ENCODE assay signal across 20 mouse cellular contexts in genomic region chr9:80209459-80209858, GRCm38 (mm10). TPM values are rescaled to one million over a fixed set of nuclear protein-coding genes. Genes with fewer than 3 reads are reported as not detected.
DNase-seq lines count a peak whose midpoint lies in the region; ATAC-seq and TF ChIP-seq lines count a peak whose summit lies in the region.
"Had no signal": no experiment of that assay in that cellular context is flagged by ENCODE, and none has a peak within 500 bp of the region (broad histone marks: within the 10 kb centered on the region; RNA-seq: fewer than 3 reads in every experiment).

No protein-coding gene starts in this region.

- TF ChIP-seq CTCF in liver, adult 2 months (IDR thresholded peaks at IDR 0.05; ENCODE audit: low read depth, low read length) = no peak
- TF ChIP-seq CTCF in E14TG2a.4 (conservative IDR thresholded peaks at IDR 0.05; ENCODE audit: low read length) = no peak
- no peak for TF ChIP-seq CTCF in cortical plate, adult 2 months (IDR thresholded peaks at IDR 0.05; ENCODE audit: extremely low read depth, insufficient read depth, low read length)

- peaks cover 32% of the 10 kb centered on the region for H3K79me2 ChIP-seq in liver, adult 2 months (ENCODE audit: control insufficient read depth, insufficient read depth, low read length)

- H3K27me3 ChIP-seq in hindbrain, embryonic 13.5 days = no peaks in the 10 kb centered on the region
- no peaks in the 10 kb centered on the region for H3K27me3 ChIP-seq in hindbrain, embryonic 12.5 days
- H3K27me3 ChIP-seq in liver, adult 2 months (ENCODE audit: control insufficient read depth, insufficient read depth, low read length) = no peaks in the 10 kb centered on the region
- H3K27me3 ChIP-seq in E14TG2a.4 (ENCODE audit: insufficient read depth, low read length) = no peaks in the 10 kb centered on the region
- H3K27me3 ChIP-seq: embryonic facial prominence, embryonic 12.5 days; liver, embryonic 12.5 days; midbrain, embryonic 12.5 days had no signal

- H3K27ac ChIP-seq in hindbrain, embryonic 13.5 days = no peak overlapping the region
- no peak overlapping the region for H3K27ac ChIP-seq in hindbrain, embryonic 12.5 days
- H3K27ac ChIP-seq in liver, adult 2 months (replicated peaks; ENCODE audit: insufficient read depth, low read depth, low read length) = peak overlapping the region; percentile 96
- 0 out of 2 replicates have a peak overlapping the region, but pooled peaks have one; percentile 25 for H3K27ac ChIP-seq in cortical plate, adult 2 months (ENCODE audit: insufficient read depth, low read length)
- H3K27ac ChIP-seq: embryonic facial prominence, embryonic 12.5 days; heart, adult 2 months; liver, embryonic 12.5 days; midbrain, embryonic 12.5 days had no signal

- ATAC-seq in hindbrain, embryonic 13.5 days (ENCODE audit: low FRiP score) = 0 out of 2 replicates have a peak, but pooled peaks have one; percentile 17
- ATAC-seq in hindbrain, embryonic 12.5 days (ENCODE audit: low FRiP score) = no peak
- ATAC-seq: forebrain, embryonic 14.5 days; liver, embryonic 12.5 days had no signal

- H3K9me3 ChIP-seq in hindbrain, embryonic 13.5 days = no peaks in the 10 kb centered on the region
- no peaks in the 10 kb centered on the region for H3K9me3 ChIP-seq in hindbrain, embryonic 12.5 days (replicated peaks)
- H3K9me3 ChIP-seq in E14TG2a.4 (ENCODE audit: low read length) = no peaks in the 10 kb centered on the region
- H3K9me3 ChIP-seq: embryonic facial prominence, embryonic 12.5 days; liver, embryonic 12.5 days; midbrain, embryonic 12.5 days had no signal

- peaks cover 8% of the 10 kb centered on the region for H3K4me1 ChIP-seq in hindbrain, embryonic 13.5 days (replicated peaks)
- H3K4me1 ChIP-seq in hindbrain, embryonic 12.5 days = 0 out of 2 replicates have a peak, but pooled peaks cover 3% of the 10 kb centered on the region
- H3K4me1 ChIP-seq in liver, adult 2 months (ENCODE audit: control insufficient read depth, insufficient read depth, low read length) = peaks cover 20% of the 10 kb centered on the region
- peaks cover 10% of the 10 kb centered on the region for H3K4me1 ChIP-seq in E14TG2a.4 (replicated peaks; ENCODE audit: low read depth, low read length)
- no peaks in the 10 kb centered on the region; the same call in 1 of the 2 replicates for H3K4me1 ChIP-seq in cortical plate, adult 2 months (ENCODE audit: control insufficient read depth, insufficient read depth, low read length)
- H3K4me1 ChIP-seq: liver, embryonic 12.5 days; midbrain, embryonic 12.5 days had no signal

- TF ChIP-seq POLR2A in liver, adult 2 months (IDR thresholded peaks at IDR 0.05; ENCODE audit: extremely low read depth, insufficient read depth, low read length) = no peak
- no peak for TF ChIP-seq POLR2A in cortical plate, adult 2 months (IDR thresholded peaks at IDR 0.05; ENCODE audit: extremely low read depth, insufficient read depth, low read length)

- 32% methylated on average over 10 of the region's 10 CpGs for WGBS in hindbrain, embryonic 13.5 days
- 46% methylated on average over 10 of the region's 10 CpGs for WGBS in hindbrain, embryonic 12.5 days
- 48% methylated on average over 10 of the region's 10 CpGs for WGBS in liver, adult 2 months

- no peak overlapping the region for H3K4me2 ChIP-seq in hindbrain, embryonic 13.5 days
- H3K4me2 ChIP-seq in hindbrain, embryonic 12.5 days (replicated peaks) = no peak overlapping the region
- H3K4me2 ChIP-seq: embryonic facial prominence, embryonic 12.5 days; liver, embryonic 12.5 days; lung, embryonic 14.5 days; midbrain, embryonic 12.5 days had no signal

- no peak overlapping the region for H3K9ac ChIP-seq in hindbrain, embryonic 13.5 days
- H3K9ac ChIP-seq in hindbrain, embryonic 12.5 days = no peak overlapping the region
- H3K9ac ChIP-seq in liver, adult 2 months (ENCODE audit: low read depth, low read length) = no peak overlapping the region; the same call in 1 of the 2 replicates
- H3K9ac ChIP-seq: embryonic facial prominence, embryonic 12.5 days; liver, embryonic 12.5 days; lung, embryonic 14.5 days; midbrain, embryonic 12.5 days had no signal

- no peaks in the 10 kb centered on the region for H3K36me3 ChIP-seq in hindbrain, embryonic 13.5 days
- H3K36me3 ChIP-seq in hindbrain, embryonic 12.5 days = no peaks in the 10 kb centered on the region
- H3K36me3 ChIP-seq in liver, adult 2 months (ENCODE audit: control insufficient read depth, insufficient read depth, low read length) = no peaks in the 10 kb centered on the region
- no peaks in the 10 kb centered on the region for H3K36me3 ChIP-seq in E14TG2a.4 (ENCODE audit: insufficient read depth, low read length)
- H3K36me3 ChIP-seq: embryonic facial prominence, embryonic 12.5 days; liver, embryonic 12.5 days; midbrain, embryonic 12.5 days had no signal

- no peak overlapping the region for H3K4me3 ChIP-seq in hindbrain, embryonic 13.5 days
- H3K4me3 ChIP-seq in hindbrain, embryonic 12.5 days = no peak overlapping the region
- H3K4me3 ChIP-seq in liver, adult 2 months (ENCODE audit: insufficient read depth, low read depth, low read length) = no peak overlapping the region
- 0 out of 2 replicates have a peak overlapping the region, but pooled peaks have one; percentile 32 for H3K4me3 ChIP-seq in E14TG2a.4 (replicated peaks; ENCODE audit: low read length)
- no peak overlapping the region for H3K4me3 ChIP-seq in cortical plate, adult 2 months (ENCODE audit: insufficient read depth, low read length)
- H3K4me3 ChIP-seq: embryonic facial prominence, embryonic 12.5 days; erythroblast, embryonic 14.5 days; heart, adult 2 months; liver, embryonic 12.5 days; midbrain, embryonic 12.5 days had no signal

- peak; percentile 58 for DNase-seq in liver, adult 2 months (ENCODE audit: extremely low read depth, low read depth, low spot score)
- no peak for DNase-seq in liver
- DNase-seq in lung, postnatal 25 days (ENCODE audit: low spot score) = no peak
- DNase-seq: adrenal gland, adult 2 months; cerebellum, adult 9-10 months; gastrocnemius, postnatal 14 days; heart, adult 2 months; heart, postnatal 4 days; lung, postnatal 4 days; thymus, postnatal 25 days had no signal

RNA-seq across cellular contexts. Expression of gene Myo6, which starts 44.6 kb away (rescaled TPM):
- 19.1 and 19.7 TPM in 2 replicates for polyA plus RNA-seq in hindbrain, embryonic 13.5 days (2015; fragmentation: Nextera tagmentation; extraction: Ambion mirVana)
- polyA plus RNA-seq in hindbrain, embryonic 12.5 days (2016; fragmentation: Nextera tagmentation; extraction: Ambion mirVana) = 16.1 and 19.6 TPM in 2 replicates
- total RNA-seq in liver, adult 2 months (2014; rRNA removed) = 31.0 and 31.7 TPM in 2 replicates
- 8.2 and 12.4 TPM in 2 replicates for polyA plus RNA-seq in liver, adult 2 months (2012; rRNA removed)
- polyA plus RNA-seq in cortical plate, adult 2 months (2012; rRNA removed) = 48.9 and 54.7 TPM in 2 replicates

Comparison
In these comparisons a context has a peak if more than half of its experiments do, and no peak if none do; other contexts are left out.
1. H3K27ac ChIP-seq: peak in liver, adult 2 months (single experiment) and cortical plate, adult 2 months (single experiment); none in hindbrain, embryonic 13.5 days (single experiment) and hindbrain, embryonic 12.5 days (single experiment).